ENCODE assay signal across 8 mouse cellular contexts in genomic region chr1:157560654-157561386, GRCm38 (mm10). TPM values are rescaled to one million over a fixed set of nuclear protein-coding genes. Genes with fewer than 3 reads are reported as not detected.
A peak's percentile ranks its signal among the peaks of the same experiment; 100 is the strongest.
DNase-seq lines count a peak whose midpoint lies in the region; ATAC-seq and TF ChIP-seq lines count a peak whose summit lies in the region.

No protein-coding gene starts in this region.

- ATAC-seq in limb, embryonic 14.5 days (ENCODE audit: low FRiP score, low read depth): no peak
- ATAC-seq in monocyte, adult 5-6 weeks (replicated peaks; ENCODE audit: insufficient number of reproducible peaks, low FRiP score, low TSS enrichment, poor library complexity, severe bottlenecking): peak; percentile 61

- TF ChIP-seq POLR2A in ES-Bruce4 (IDR thresholded peaks at IDR 0.05; ENCODE audit: insufficient read depth, low read length): no peak
- no peak for TF ChIP-seq POLR2A in limb, embryonic 14.5 days (IDR thresholded peaks at IDR 0.05; ENCODE audit: borderline replicate concordance, extremely low read depth, insufficient read depth, insufficient read length)

- H3K9me3 ChIP-seq in ES-Bruce4 (replicated peaks; ENCODE audit: control insufficient read depth, insufficient read depth, low read length, poor library complexity, severe bottlenecking): no peaks in the 10 kb centered on the region
- no peaks in the 10 kb centered on the region for H3K9me3 ChIP-seq in limb, embryonic 14.5 days (ENCODE audit: control insufficient read depth, low read length)

- no peak overlapping the region for H3K27ac ChIP-seq in ES-Bruce4 (ENCODE audit: insufficient read depth, low read length)
- no peak overlapping the region for H3K27ac ChIP-seq in limb, embryonic 14.5 days (replicated peaks; ENCODE audit: low read depth, low read length)

- H3K4me1 ChIP-seq in ES-Bruce4 (ENCODE audit: control insufficient read depth, insufficient read depth, low read length): no peaks in the 10 kb centered on the region
- H3K4me1 ChIP-seq in limb, embryonic 14.5 days (ENCODE audit: control insufficient read depth, insufficient read depth, low read length): no peaks in the 10 kb centered on the region

- no peak for TF ChIP-seq EP300 in ES-Bruce4 (IDR thresholded peaks at IDR 0.05; ENCODE audit: insufficient read depth, low read depth, low read length)

- no peak overlapping the region for H3K4me2 ChIP-seq in limb, embryonic 14.5 days (replicated peaks; ENCODE audit: low read depth, low read length, severe bottlenecking)

- DNase-seq in B cell, adult 2 months: peak; percentile 32
- peak; percentile 43 to 58 for DNase-seq in cerebellum, postnatal 25 days
- peak; percentile 22 for DNase-seq in heart, postnatal 4 days
- peak; percentile 25 for DNase-seq in limb, embryonic 14.5 days (ENCODE audit: low spot score)
- DNase-seq in gastrocnemius, adult 18-20 months (ENCODE audit: low spot score): no peak
- no peak for DNase-seq in testis, postnatal 10 days (ENCODE audit: low spot score)

- no peak overlapping the region for H3K9ac ChIP-seq in ES-Bruce4 (ENCODE audit: low read depth, poor library complexity, severe bottlenecking)
- no peak overlapping the region for H3K9ac ChIP-seq in limb, embryonic 14.5 days (ENCODE audit: low read depth, low read length, severe bottlenecking)

- H3K27me3 ChIP-seq in ES-Bruce4 (ENCODE audit: control insufficient read depth, insufficient read depth, low read length, poor library complexity, severe bottlenecking): no peaks in the 10 kb centered on the region
- H3K27me3 ChIP-seq in limb, embryonic 14.5 days (ENCODE audit: control insufficient read depth, insufficient read depth, low read length): no peaks in the 10 kb centered on the region

- 17% methylated on average over 8 of the region's 8 CpGs for WGBS in limb, embryonic 14.5 days

- peak; percentile 76 for TF ChIP-seq CTCF in ES-Bruce4 (IDR thresholded peaks at IDR 0.05; ENCODE audit: low read depth, low read length)

- H3K36me3 ChIP-seq in ES-Bruce4 (ENCODE audit: control insufficient read depth, insufficient read depth, low read length, poor library complexity, severe bottlenecking): no peaks in the 10 kb centered on the region
- H3K36me3 ChIP-seq in limb, embryonic 14.5 days (ENCODE audit: control insufficient read depth, insufficient read depth, low read length): no peaks in the 10 kb centered on the region

- peak overlapping the region; percentile 79 for H3K4me3 ChIP-seq in ES-Bruce4 (ENCODE audit: low read depth, low read length)
- no peak overlapping the region for H3K4me3 ChIP-seq in limb, embryonic 14.5 days (replicated peaks; ENCODE audit: low read length)

RNA-seq across cellular contexts. Expression of gene Sec16b, which starts 54.3 kb away (rescaled TPM):
- not detected in 2 replicates for polyA plus RNA-seq in ES-Bruce4 (2011; ENCODE audit: insufficient read depth, insufficient read length, low read depth, missing spikeins)
- 1 to 10 TPM; 2.3 TPM for total RNA-seq in heart, postnatal 4 days (2021)
- polyA plus RNA-seq in limb, embryonic 14.5 days (2012; rRNA removed): 5.9 and 6.4 TPM in 2 replicates
- 4.2 and 6.1 TPM in 2 replicates for polyA plus RNA-seq in limb, embryonic 14.5 days (2014; fragmentation: Nextera tagmentation; extraction: Ambion mirVana)
- 0.10 to 0.11 TPM in 2 of 3 replicates, not detected in the other for total RNA-seq in monocyte, adult 5-6 weeks (2017)
- under 1 TPM; 0.52 to 0.66 TPM for total RNA-seq in gastrocnemius, adult 18-20 months (2021)

Comparison
In these comparisons a context has a peak if more than half of its experiments do, and no peak if none do; other contexts are left out.
1. DNase-seq: peak in B cell, adult 2 months (2 of 2), cerebellum, postnatal 25 days (2 of 2), heart, postnatal 4 days (single experiment) and limb, embryonic 14.5 days (single experiment); none in gastrocnemius, adult 18-20 months (single experiment) and testis, postnatal 10 days (single experiment).